Comparison of ENCODE assay signal across 8 mouse cellular contexts in genomic region chr14:76681581-76682377, GRCm38 (mm10).
A peak's percentile ranks its signal among the peaks of the same experiment; 100 is the strongest.
DNase-seq lines count a peak whose midpoint lies in the region; ATAC-seq lines count a peak whose summit lies in the region.

No protein-coding gene starts in this region.

- peaks cover 14% of the 10 kb centered on the region for H3K27me3 ChIP-seq in embryonic facial prominence, embryonic 10.5 days (replicated peaks; ENCODE audit: low read depth, poor library complexity, severe bottlenecking)
- no peaks in the 10 kb centered on the region for H3K27me3 ChIP-seq in heart, embryonic 12.5 days (replicated peaks)
- no peaks in the 10 kb centered on the region for H3K27me3 ChIP-seq in kidney, embryonic 16.5 days (ENCODE audit: insufficient read depth, low read length)

- peaks cover 43% of the 10 kb centered on the region for H3K4me1 ChIP-seq in embryonic facial prominence, embryonic 10.5 days
- peaks cover 22% of the 10 kb centered on the region for H3K4me1 ChIP-seq in heart, embryonic 12.5 days (replicated peaks)
- H3K4me1 ChIP-seq in kidney, embryonic 16.5 days (ENCODE audit: insufficient read depth, low read length), result peaks cover 40% of the 10 kb centered on the region

- WGBS in embryonic facial prominence, embryonic 10.5 days, result 53% methylated on average over 8 of the region's 8 CpGs
- 34% methylated on average over 8 of the region's 8 CpGs for WGBS in heart, embryonic 12.5 days
- 24% methylated on average over 8 of the region's 8 CpGs for WGBS in kidney, embryonic 16.5 days

- H3K4me2 ChIP-seq in heart, embryonic 12.5 days, result no peak overlapping the region
- 0 out of 2 replicates have a peak overlapping the region, but pooled peaks have one; percentile 15 for H3K4me2 ChIP-seq in kidney, embryonic 16.5 days (replicated peaks; ENCODE audit: low read depth, low read length)

- no peaks in the 10 kb centered on the region for H3K36me3 ChIP-seq in embryonic facial prominence, embryonic 10.5 days (replicated peaks)
- H3K36me3 ChIP-seq in heart, embryonic 12.5 days, result no peaks in the 10 kb centered on the region
- no peaks in the 10 kb centered on the region for H3K36me3 ChIP-seq in kidney, embryonic 16.5 days (ENCODE audit: insufficient read depth, low read length)

- no peak overlapping the region for H3K4me3 ChIP-seq in embryonic facial prominence, embryonic 10.5 days
- no peak overlapping the region for H3K4me3 ChIP-seq in heart, embryonic 12.5 days
- H3K4me3 ChIP-seq in kidney, embryonic 16.5 days (ENCODE audit: low read length), result no peak overlapping the region

- peak; percentile 42; the same call in 1 of the 2 replicates for ATAC-seq in heart, embryonic 12.5 days (ENCODE audit: insufficient number of reproducible peaks, low FRiP score)
- ATAC-seq in kidney, embryonic 16.5 days (ENCODE audit: low FRiP score, low TSS enrichment), result peak; percentile 87
- 0 out of 2 replicates have a peak, but pooled peaks have one; percentile 51 for ATAC-seq in megakaryocyte, adult 5-6 weeks (ENCODE audit: poor library complexity, severe bottlenecking)
- no peak for ATAC-seq in cerebellum, adult (ENCODE audit: insufficient number of reproducible peaks, low FRiP score, low TSS enrichment)

- H3K9me3 ChIP-seq in embryonic facial prominence, embryonic 10.5 days, result no peaks in the 10 kb centered on the region
- H3K9me3 ChIP-seq in heart, embryonic 12.5 days (replicated peaks), result no peaks in the 10 kb centered on the region
- no peaks in the 10 kb centered on the region for H3K9me3 ChIP-seq in kidney, embryonic 16.5 days (ENCODE audit: low read length)

- DNase-seq in Muller cell, postnatal 12 days (ENCODE audit: inconsistent ontology term), result peak; percentile 91
- DNase-seq in embryonic facial prominence, embryonic 10.5 days (ENCODE audit: low spot score), result peak; percentile 51
- no peak for DNase-seq in right cerebral cortex, postnatal 14 days
- no peak for DNase-seq in right cerebral cortex, postnatal 25 days

- peak overlapping the region; percentile 79 for H3K27ac ChIP-seq in embryonic facial prominence, embryonic 10.5 days (replicated peaks)
- peak overlapping the region; percentile 65 for H3K27ac ChIP-seq in heart, embryonic 12.5 days (ENCODE audit: poor library complexity, severe bottlenecking)
- H3K27ac ChIP-seq in kidney, embryonic 16.5 days (ENCODE audit: low read length), result peak overlapping the region; percentile 88

- no peak overlapping the region for H3K9ac ChIP-seq in heart, embryonic 12.5 days
- 0 out of 2 replicates have a peak overlapping the region, but pooled peaks have one; percentile 31 for H3K9ac ChIP-seq in kidney, embryonic 16.5 days (replicated peaks; ENCODE audit: low read length)

Comparison
In these comparisons a context has a peak if more than half of its experiments do, and no peak if none do; other contexts are left out.
1. DNase-seq: peak in Muller cell, postnatal 12 days (single experiment) and embryonic facial prominence, embryonic 10.5 days (single experiment); none in right cerebral cortex, postnatal 14 days (single experiment) and right cerebral cortex, postnatal 25 days (single experiment).
2. Peak in every context shown above with its lines, with median percentiles within 50 percentile points of each other: H3K27ac ChIP-seq.